Mouse (Mus musculus) T-helper 1 cell (primary cell): ENCODE measurements around the gene Ankfn1.

Experiments used
- in situ Hi-C: fragments of 300-600 bp; cut with MboI, MseI; formaldehyde crosslinking; loops from one replicate; pipeline ENCODE4 v1.15.1; 2025; ENCODE audit warnings: high pct_unique_total_duplicates

The Ankfn1 gene

GRCm38 (mm10) chr11:89676922-89677321, 100.5 kb downstream of the Ankfn1 start:
- in situ Hi-C loops: no loop called here

DNA sequence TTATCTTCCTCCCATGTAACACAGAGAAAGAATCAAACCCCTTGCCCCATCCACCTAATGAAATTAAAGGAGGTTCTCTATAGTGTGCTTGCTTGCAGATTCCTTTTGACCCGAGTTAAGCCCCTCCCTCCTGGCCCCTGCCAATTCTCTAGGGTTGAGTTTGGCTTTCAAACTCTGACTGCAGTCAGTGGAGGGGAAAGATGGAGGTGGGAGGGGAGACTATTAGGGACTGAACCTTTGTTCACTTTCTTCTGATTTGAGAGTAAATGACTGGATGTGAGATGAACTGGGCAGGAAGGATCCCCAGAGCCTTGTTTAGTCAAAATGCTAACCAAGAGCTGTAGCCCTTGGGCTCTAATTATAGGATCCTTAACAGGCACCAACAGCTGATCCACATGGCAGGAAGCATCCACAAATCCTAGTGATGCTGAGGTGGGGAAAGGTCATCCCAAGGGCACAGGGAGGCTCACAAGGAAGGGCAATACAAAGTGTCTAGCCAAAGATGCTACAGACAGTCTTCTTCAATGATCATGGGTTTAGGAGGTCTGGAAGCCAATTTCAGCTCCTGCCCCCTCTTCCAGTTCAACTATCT, 103.4 kb downstream of the Ankfn1 start:
- in situ Hi-C loops: no loop called here

DNA sequence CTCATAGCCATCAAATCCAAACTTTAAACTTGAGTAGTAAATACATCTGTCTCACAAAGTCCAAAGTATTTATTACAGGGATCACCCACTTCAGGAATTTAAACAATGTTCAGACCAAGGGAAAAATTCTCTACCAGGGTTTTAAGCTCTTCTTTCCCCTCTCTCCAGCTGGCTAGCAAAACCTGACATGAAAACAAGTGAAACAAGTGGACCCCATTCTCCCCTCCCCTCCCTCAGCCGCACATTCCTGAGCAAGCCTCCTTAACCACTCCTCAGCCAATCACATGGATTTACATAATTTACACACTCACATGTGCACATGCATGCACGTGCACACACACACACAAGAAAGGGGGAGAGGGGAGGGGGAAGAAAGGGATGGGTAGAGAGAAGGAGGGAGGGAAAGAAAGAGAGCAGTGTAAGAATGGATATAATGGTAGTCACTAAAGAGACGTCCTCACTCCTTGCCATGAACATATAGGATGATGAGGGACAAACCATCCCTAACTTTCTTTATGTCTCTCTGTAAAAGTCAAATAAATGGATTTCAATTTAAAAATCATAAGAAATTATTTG, 104.9 kb downstream of the Ankfn1 start:
- in situ Hi-C loops: no loop called here

GRCm38 (mm10) chr11:89665170-89665880, 112.1 kb downstream of the Ankfn1 start:
- in situ Hi-C loops: no loop called here

DNA sequence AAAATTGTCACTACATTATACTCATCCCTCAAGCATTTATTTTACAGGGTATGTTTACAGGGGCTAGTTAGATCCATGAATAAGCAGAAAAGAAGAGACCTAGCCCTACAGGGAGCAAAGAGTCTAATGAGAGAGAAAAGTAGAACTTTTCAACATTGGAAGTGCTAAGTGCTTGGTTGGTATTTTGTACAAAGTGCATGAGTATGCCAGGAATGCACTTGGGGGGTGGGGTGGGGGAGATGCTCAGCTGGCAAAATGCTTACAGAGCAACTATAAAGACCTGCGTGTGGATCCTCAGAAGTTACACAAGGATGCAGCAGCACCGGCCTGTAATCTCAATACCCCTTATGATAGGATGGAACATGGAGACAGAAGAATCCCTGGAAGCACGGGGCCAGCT, 118.4 kb downstream of the Ankfn1 start:
- in situ Hi-C loops: no loop called here

- in situ Hi-C loops: no loop called here
Measured at GRCm38 (mm10) chr11:89656556-89656955, 120.9 kb downstream of the Ankfn1 start.

- in situ Hi-C loops: no loop called here
Measured at GRCm38 (mm10) chr11:89635740-89636139, 141.7 kb downstream of the Ankfn1 start.

- in situ Hi-C loops: no loop called here
Measured at GRCm38 (mm10) chr11:89631315-89631714, 146.1 kb downstream of the Ankfn1 start.

GRCm38 (mm10) chr11:89628562-89628961, 148.9 kb downstream of the Ankfn1 start:
- in situ Hi-C loops: no loop called here

GRCm38 (mm10) chr11:89627232-89627631, 150.2 kb downstream of the Ankfn1 start:
- in situ Hi-C loops: no loop called here

GRCm38 (mm10) chr11:89623698-89624445, 153.6 kb downstream of the Ankfn1 start:
- in situ Hi-C loops: no loop called here

- in situ Hi-C loops: no loop called here
Measured at GRCm38 (mm10) chr11:89619955-89620354, 157.5 kb downstream of the Ankfn1 start.

DNA sequence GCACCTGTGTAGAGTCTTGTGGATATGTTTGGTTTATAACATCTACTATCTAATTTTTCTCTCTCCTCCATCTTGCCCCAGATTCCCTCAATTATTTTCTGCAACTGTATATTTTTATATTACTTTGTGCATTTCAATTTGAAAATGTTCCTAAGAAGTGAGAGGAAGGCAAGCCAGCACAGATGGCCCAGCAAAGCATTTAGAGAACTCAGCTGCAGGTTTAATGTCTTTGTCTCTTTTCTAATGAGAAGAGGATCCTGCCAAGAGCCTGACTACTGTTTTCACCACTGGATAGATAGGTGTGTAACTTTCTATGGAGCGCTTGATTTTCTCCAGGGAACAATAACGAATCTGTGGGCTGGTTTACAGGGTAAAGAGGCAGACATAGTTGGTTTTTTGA, 161.6 kb downstream of the Ankfn1 start:
- in situ Hi-C loops: no loop called here

- in situ Hi-C loops: no loop called here
Measured at GRCm38 (mm10) chr11:89611596-89611995, 165.9 kb downstream of the Ankfn1 start.

DNA sequence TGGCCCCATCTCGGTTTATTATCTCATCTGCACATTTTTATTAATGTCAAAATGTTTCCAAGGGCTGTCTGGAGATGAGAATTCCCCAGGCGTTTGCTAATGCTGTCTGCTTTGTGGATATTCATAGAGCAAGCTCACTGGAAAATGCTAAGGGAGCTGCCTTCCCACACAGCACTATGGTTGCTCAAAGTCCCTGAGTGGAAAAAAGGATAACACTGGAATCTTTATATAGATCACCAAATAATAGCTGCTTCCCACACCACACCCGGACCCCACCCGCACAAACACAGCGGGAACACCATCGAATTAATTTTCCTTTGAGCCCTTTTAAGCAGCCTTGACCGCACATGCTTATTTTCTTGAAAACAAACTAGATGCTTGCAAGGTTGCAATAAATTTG, 169.4 kb downstream of the Ankfn1 start:
- in situ Hi-C loops: no loop called here

- in situ Hi-C loops: no loop called here
Measured at GRCm38 (mm10) chr11:89607270-89607669, 170.2 kb downstream of the Ankfn1 start.

GRCm38 (mm10) chr11:89606346-89606745, 171.1 kb downstream of the Ankfn1 start:
- in situ Hi-C loops: no loop called here

GRCm38 (mm10) chr11:89602966-89603365, 174.5 kb downstream of the Ankfn1 start:
- in situ Hi-C loops: no loop called here

DNA sequence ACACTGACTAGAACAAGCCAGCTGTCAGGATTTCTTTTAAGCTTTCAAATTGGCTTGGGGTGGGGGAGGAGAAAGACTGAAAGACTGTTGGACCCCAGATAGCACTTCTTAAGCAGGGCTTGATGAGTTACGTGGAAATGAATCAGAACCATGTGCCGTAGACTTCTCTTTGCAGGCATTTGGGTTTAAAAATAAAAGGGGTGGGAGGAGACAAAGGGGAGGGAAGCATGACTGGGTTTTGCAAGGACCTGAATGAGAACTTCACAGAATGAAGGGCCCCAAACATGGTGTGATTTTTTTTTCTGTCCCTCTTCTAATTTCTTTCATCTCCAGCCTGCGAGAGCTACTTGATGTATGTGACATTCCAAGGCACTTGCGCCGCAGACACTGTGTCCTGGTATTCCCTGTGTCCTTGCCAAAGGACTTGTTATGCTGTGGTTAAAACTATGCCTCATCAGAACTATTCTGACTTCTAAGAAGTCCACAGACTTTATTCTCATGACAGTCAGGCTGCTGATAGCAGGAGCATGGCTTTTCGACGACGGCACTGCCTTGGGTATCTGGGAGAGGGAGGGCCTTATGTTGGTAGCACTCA, 176.4 kb downstream of the Ankfn1 start:
- in situ Hi-C loops: no loop called here

DNA sequence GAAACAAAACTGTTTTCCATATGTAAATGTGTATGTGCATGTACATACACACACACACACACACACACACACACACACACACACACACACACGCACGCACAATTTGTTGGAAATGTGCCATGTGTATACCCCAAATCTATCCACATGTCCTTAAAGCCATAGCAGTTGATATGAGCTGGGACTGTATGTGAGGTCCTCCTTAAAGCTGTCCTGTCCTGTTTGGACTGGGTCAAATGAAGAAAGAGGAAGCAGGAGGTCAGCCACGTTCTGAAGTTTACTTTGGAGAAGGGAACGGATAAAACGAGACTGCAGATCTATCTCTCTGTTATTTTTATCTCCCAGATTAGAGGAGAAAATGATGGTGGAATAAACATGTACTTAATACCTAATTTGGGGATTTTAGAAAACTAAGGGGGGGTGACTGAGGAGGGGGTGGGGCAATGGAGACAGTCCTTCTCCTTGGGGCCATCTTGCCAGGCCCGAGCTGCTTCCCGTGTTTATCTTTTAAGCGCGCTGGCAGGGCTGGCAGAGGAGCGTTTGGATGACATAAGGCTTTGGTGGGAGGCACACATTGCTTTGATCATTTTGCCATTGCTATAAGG, 187.1 kb downstream of the Ankfn1 start:
- in situ Hi-C loops: no loop called here

DNA sequence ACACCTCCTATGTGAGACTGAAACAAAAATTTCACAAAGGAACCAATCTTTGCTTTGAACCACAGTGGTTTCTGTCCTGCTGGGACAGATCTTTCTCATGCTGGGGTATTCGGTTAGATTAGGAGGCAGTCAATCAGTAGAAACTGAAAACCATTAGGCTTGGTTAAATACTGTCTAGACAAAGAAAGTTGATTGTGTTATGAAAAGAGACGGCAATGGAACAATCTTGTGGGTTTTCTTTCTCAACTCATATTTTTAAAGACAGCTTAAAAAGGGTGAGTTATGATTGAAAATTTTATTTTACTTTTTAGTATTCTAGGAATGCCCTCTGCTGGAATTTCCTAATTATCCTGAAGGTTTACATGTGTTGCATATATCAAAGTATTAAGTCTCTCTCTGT, 191.1 kb downstream of the Ankfn1 start:
- in situ Hi-C loops: no loop called here

DNA sequence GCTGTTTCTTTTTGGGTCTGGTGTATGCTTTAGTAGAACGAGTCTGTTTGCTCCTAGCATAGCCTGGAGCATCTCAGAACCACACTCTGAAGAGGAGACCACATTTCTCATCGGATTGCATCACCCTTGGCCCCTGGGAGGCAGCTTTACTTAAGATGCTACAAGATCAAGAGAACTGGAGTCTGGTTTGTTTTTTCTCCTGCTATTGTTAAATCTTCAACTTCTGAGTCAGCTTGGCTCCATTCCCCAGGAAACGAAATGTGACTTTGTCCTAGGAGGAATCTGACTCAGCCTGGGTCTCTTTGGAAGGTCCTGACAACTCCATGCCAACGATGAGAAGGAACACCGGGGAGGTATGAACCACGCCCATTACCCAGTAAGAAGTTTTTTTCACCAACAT, 197.6 kb downstream of the Ankfn1 start:
- in situ Hi-C loops: no loop called here
